Mouse (Mus musculus) intestine, postnatal 0 days (tissue): Measurements from ENCODE around the gene Sf3b6. TPM values are rescaled to one million over a fixed set of nuclear protein-coding genes. Genes with fewer than 3 reads are reported as not detected.

ENCODE experiments used
- ATAC-seq: fragments of 200-750 bp; cut with Nextera tagmentation; 2 replicates; pipeline ENCODE4 v1.8.0; 2017; ENCODE audit warnings: mild to moderate bottlenecking, moderate TSS enrichment, moderate library complexity
- H3K27ac ChIP-seq: fragments of 300-500 bp; sonication (generic); 2 replicates; pipeline ENCODE4 v1.5.1; 2014; ENCODE audit warnings: mild to moderate bottlenecking, low read depth, low read length, moderate library complexity
- H3K27me3 ChIP-seq: fragments of 300-500 bp; sonication (generic); replicated peaks from 2 replicates; pipeline ENCODE4 v1.6.1; 2014; ENCODE audit warnings: low read length, mixed read lengths; ENCODE audit not compliant: control insufficient read depth, insufficient read depth
- H3K36me3 ChIP-seq: fragments of 300-500 bp; sonication (generic); 2 replicates; pipeline ENCODE4 v1.6.1; 2014; ENCODE audit warnings: mild to moderate bottlenecking, moderate library complexity; ENCODE audit not compliant: control insufficient read depth, insufficient read depth
- H3K4me1 ChIP-seq: fragments of 300-500 bp; sonication (generic); replicated peaks from 2 replicates; pipeline ENCODE4 v1.6.1; 2014; ENCODE audit warnings: antibody characterized with exemption, low read length, mixed read lengths; ENCODE audit not compliant: control insufficient read depth, insufficient read depth
- H3K4me2 ChIP-seq: fragments of 300-500 bp; sonication (generic); replicated peaks from 2 replicates; pipeline ENCODE4 v1.6.1; 2014; ENCODE audit warnings: low read depth, mild to moderate bottlenecking, moderate library complexity
- H3K4me3 ChIP-seq: fragments of 300-500 bp; sonication (generic); 2 replicates; pipeline ENCODE4 v1.5.1; 2014; ENCODE audit warnings: low read depth, low read length
- H3K9ac ChIP-seq: fragments of 300-500 bp; sonication (generic); 2 replicates; pipeline ENCODE4 v1.6.1; 2014; ENCODE audit warnings: mild to moderate bottlenecking, low read depth, low read length
- H3K9me3 ChIP-seq: fragments of 300-500 bp; sonication (generic); 2 replicates; pipeline ENCODE4 v1.6.1; 2016; ENCODE audit warnings: mixed run types; ENCODE audit not compliant: control insufficient read depth
- CTCF ChIP-seq: sonication (generic); IDR thresholded peaks from 2 replicates; pipeline ENCODE4 v1.5.1; 2016; ENCODE audit warnings: low read depth, mild to moderate bottlenecking, control low read depth, antibody characterized with exemption, moderate library complexity
- WGBS: fragments of 180-500 bp; shearing (Covaris S2); extraction: QIAGEN DNeasy Blood & Tissue Kit; methylation state at CpG from one replicate; pipeline ENCODE4 v1.1.7; 2014; 5-methylcytosine and 5-hydroxymethylcytosine counted together
- polyA plus RNA-seq: library from polyadenylated mRNA; unstranded; fragments of >200 nt; fragmentation: Nextera tagmentation; extraction: Ambion mirVana; gene quantifications from 2 replicates; pipeline ENCODE4 v1.2.1, GENCODE M21; 2015

Gene Sf3b6
- polyA plus RNA-seq, 1 experiment from 2014 or later, result 375 TPM

DNA sequence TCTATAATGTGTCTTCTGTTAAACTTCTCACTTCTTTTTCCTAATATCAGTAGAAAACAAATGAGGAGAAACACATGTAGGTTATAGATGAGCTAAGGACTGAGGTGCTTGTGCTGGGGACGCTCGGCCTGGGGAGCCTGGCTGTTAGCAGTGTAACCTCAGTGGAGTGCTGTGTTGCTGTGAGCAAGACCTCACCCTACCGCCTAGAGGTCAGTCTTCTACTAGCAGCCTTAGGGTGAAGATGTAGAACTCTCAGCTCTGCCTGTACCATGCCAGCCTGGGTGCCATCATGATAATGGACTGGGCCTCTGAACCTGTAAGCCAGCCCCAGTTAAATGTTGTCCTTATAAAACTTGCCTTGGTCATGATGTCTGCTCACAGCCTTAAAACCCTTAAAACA lies 9.9 kb downstream of the Sf3b6 start:
- Histone ChIP-seq H3K9me3 (no peaks in the 10 kb centered on the region), H3K36me3 (peaks cover 46% of the 10 kb centered on the region), H3K27ac (no peak overlapping the region), H3K9ac (no peak overlapping the region), H3K4me1 (no peaks in the 10 kb centered on the region), H3K4me2 (no peak overlapping the region), H3K4me3 (no peak overlapping the region), H3K27me3 (no peaks in the 10 kb centered on the region)
- peak; percentile 32 for TF ChIP-seq CTCF
- WGBS, result 73% methylated on average over 3 of the region's 3 CpGs
- no peak for ATAC-seq

DNA sequence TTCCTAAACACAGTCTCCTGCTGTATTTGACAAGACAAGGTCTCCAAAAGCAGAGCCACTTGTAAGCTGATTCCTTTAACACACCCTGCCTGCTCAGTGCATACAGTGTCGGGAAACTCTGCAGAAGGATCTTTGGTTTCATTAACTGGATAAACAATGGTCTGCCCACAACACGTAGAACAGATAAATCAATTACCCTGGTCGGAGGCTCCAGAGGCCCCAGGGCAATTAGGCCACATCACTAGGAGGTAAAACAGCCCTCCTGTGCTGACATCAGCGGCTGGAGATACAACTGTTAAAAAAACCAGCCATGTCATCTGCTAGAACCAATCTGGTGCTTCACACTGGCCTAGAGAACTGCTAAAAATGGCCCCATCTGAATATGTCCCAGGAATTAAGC lies 19.6 kb downstream of the Sf3b6 start:
- no peak for TF ChIP-seq CTCF
- no peak overlapping the region for H3K4me2 ChIP-seq
- H3K9me3 ChIP-seq, result no peaks in the 10 kb centered on the region
- WGBS, result 9% methylated on average over 4 of the region's 4 CpGs
- 0 out of 2 replicates have a peak, but pooled peaks cover 4% of the 10 kb centered on the region for H3K36me3 ChIP-seq
- no peaks in the 10 kb centered on the region for H3K27me3 ChIP-seq
- no peak for ATAC-seq
- H3K4me3 ChIP-seq, result no peak overlapping the region
- no peak overlapping the region for H3K27ac ChIP-seq
- no peaks in the 10 kb centered on the region for H3K4me1 ChIP-seq
- H3K9ac ChIP-seq, result no peak overlapping the region

DNA sequence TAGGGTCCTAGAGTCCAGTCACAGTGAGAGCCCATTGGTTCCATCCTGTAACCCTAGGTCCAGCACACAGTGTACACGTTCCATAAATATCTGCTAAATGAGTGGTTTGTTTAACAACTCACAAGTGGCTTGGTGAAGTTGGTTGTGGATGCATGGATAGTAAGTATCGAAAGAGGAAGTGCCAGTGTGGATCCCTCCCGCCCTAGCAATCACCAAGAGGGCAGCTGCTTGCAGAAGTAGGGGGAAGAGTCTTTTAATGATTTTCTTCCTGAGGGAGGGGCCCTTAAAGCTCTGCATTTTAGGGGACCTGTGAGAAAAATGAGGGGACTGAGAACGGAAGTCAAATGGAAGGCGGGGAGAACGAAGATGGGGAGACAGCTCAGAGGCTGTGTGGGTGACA lies 22.7 kb downstream of the Sf3b6 start:
- no peaks in the 10 kb centered on the region for H3K4me1 ChIP-seq
- H3K27ac ChIP-seq, result no peak overlapping the region
- no peak for ATAC-seq
- peak overlapping the region; percentile 100 for H3K4me2 ChIP-seq
- no peaks in the 10 kb centered on the region for H3K9me3 ChIP-seq
- TF ChIP-seq CTCF, result no peak
- WGBS, result 46% methylated on average over 6 of the region's 6 CpGs
- no peaks in the 10 kb centered on the region for H3K27me3 ChIP-seq
- no peak overlapping the region for H3K9ac ChIP-seq
- no peaks in the 10 kb centered on the region for H3K36me3 ChIP-seq
- no peak overlapping the region for H3K4me3 ChIP-seq

DNA sequence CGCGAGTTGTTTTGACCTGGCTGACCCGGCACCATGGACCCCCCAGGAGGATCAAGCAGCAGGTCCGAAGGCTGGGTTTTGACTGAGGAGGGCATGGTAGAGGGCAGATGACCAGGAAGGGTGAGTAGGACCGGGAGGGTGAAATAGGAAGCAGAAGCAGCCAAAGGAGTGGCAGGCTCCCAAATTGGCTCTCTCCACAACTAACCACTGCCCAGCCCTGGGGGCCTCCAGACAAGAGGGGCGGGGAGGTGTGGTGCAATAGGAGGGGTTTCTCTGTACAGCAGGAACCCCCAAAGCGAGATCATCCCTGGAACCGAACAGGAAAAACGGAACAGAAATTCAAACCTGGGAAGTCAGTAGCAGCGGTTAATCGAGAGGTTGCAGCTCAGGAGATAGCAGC lies 23.4 kb downstream of the Sf3b6 start:
- no peaks in the 10 kb centered on the region for H3K27me3 ChIP-seq
- H3K4me3 ChIP-seq, result peak overlapping the region; percentile 78
- ATAC-seq, result no peak
- no peaks in the 10 kb centered on the region for H3K36me3 ChIP-seq
- peak overlapping the region; percentile 100 for H3K4me2 ChIP-seq
- H3K9me3 ChIP-seq, result no peaks in the 10 kb centered on the region
- no peak overlapping the region for H3K27ac ChIP-seq
- no peaks in the 10 kb centered on the region for H3K4me1 ChIP-seq
- no peak for TF ChIP-seq CTCF
- peak overlapping the region; percentile 72 for H3K9ac ChIP-seq
- 7% methylated on average over 11 of the region's 11 CpGs for WGBS

DNA sequence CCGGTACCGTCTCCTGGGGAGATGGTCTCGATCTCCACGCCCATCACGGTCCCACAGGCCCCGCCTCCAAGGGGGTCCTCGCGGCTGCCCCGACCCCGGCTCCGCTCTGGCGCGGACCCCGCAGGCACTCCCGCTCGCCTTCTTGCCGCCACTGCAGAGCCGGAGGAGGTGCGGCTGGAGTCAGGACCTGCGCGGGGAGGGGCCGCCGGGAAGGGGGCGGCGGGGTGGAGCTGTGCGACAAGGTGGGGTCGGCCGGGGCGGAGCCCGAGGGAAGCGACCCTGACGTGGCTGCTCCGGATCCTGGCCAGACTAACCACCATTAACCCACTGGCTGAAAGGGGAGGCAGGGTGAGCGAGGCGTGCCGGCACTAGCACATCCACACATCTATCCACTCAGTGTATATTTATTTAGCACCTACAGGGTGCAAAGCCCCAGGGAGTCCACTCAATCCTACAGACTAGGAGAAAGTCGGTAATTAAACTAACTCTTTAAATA lies 24.1 kb downstream of the Sf3b6 start, which contains the start of gene Fkbp1b:
Gene Fkbp1b (minus strand): TSS at position 200 of the 496 bp plus-strand sequence.
- no peak within 1 kb of the TSS for H3K27ac ChIP-seq
- H3K4me2 ChIP-seq, result peak within 1 kb of the TSS; percentile 100
- peak within 1 kb of the TSS; percentile 72 for H3K9ac ChIP-seq
- no peaks in the 10 kb centered on the region for H3K36me3 ChIP-seq
- no peak for TF ChIP-seq CTCF
- WGBS, result under 1% methylated on average over 37 of the region's 37 CpGs
- ATAC-seq, result no peak
- no peaks in the 10 kb centered on the region for H3K9me3 ChIP-seq
- peak within 1 kb of the TSS; percentile 78 for H3K4me3 ChIP-seq
- H3K4me1 ChIP-seq, result no peaks in the 10 kb centered on the region
- no peaks in the 10 kb centered on the region for H3K27me3 ChIP-seq

DNA sequence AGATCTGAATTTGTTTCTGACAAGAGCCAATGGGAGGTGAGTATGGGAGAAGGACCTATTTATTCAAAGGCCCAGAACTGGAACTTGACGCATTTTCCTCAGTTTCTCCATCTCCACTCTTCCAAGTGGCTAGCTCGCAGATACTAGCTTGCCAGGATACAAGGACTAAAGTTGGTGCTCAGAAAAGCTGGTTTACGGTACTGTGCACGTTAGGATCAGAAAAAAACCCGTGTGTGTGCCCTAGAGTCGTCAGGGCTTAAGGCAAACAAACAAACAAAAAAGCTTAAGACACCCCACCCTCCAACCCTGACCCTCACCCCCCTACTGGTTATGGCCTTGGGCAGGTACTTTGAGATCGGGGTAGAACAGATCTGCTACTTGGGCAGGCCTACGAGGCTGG lies 25.1 kb downstream of the Sf3b6 start:
- H3K4me1 ChIP-seq, result no peaks in the 10 kb centered on the region
- H3K9ac ChIP-seq, result no peak overlapping the region
- H3K4me2 ChIP-seq, result no peak overlapping the region
- ATAC-seq, result no peak
- WGBS, result 89% methylated on average over 8 of the region's 8 CpGs
- H3K36me3 ChIP-seq, result no peaks in the 10 kb centered on the region
- H3K27me3 ChIP-seq, result no peaks in the 10 kb centered on the region
- H3K27ac ChIP-seq, result no peak overlapping the region
- H3K4me3 ChIP-seq, result no peak overlapping the region
- TF ChIP-seq CTCF, result no peak
- no peaks in the 10 kb centered on the region for H3K9me3 ChIP-seq
